Mouse (Mus musculus) spleen, adult 2 months (tissue): Measurements from ENCODE around the gene Cks2.

ENCODE experiments used
- CTCF ChIP-seq: fragments of 200-500 bp; IDR thresholded peaks from 2 replicates; pipeline ENCODE4 v1.5.1; 2011; ENCODE audit warnings: mild to moderate bottlenecking, inconsistent platforms; ENCODE audit not compliant: insufficient read depth, insufficient read length, insufficient replicate concordance; ENCODE audit errors: extremely low read depth
- POLR2A ChIP-seq: fragments of 200-500 bp; IDR thresholded peaks from 2 replicates; pipeline ENCODE4 v1.6.1; 2011; ENCODE audit warnings: low read depth, low read length, inconsistent platforms

GRCm38 (mm10) chr13:51598063-51598462 lies 47.0 kb upstream of the Cks2 start:
- TF ChIP-seq POLR2A, result no peak
- no peak for TF ChIP-seq CTCF
